Mouse (Mus musculus) gastrocnemius, adult 18-20 months (tissue): Measurements from ENCODE around the gene Smad9. TPM values are rescaled to one million over a fixed set of nuclear protein-coding genes. Genes with fewer than 3 reads are reported as not detected.

ENCODE experiments used
- DNase-seq: peaks from one replicate; pipeline ENCODE4 v3.0.0; 2021; ENCODE audit warnings: low spot score
- long read RNA-seq, 2 experiments: library from polyadenylated mRNA; stranded (forward); transcript quantifications; one replicate each; pipeline ENCODE4 v2.0.0; 2021
- total RNA-seq, 2 experiments: library from RNA; stranded (reverse); gene quantifications; 2 replicates each; pipeline ENCODE4 v1.2.3; 2021

The Smad9 gene
- total RNA-seq: under 1 TPM; 0.18 to 0.28 TPM
- long read RNA-seq, experiment 1, full-length matches to known transcripts: 1 of 1 reads
- long read RNA-seq, experiment 1, partial matches to known transcripts: 0 of 1 reads
- long read RNA-seq, experiment 1, other reads (novel, unspliced or antisense): 0 of 1 reads
- long read RNA-seq, experiment 2: 0 reads

- DNase-seq: peak; percentile 23
Measured at GRCm38 (mm10) chr3:54755145-54756041, at the start of gene Smad9. Smad9 (plus strand) TSS chr3:54755582.

DNA sequence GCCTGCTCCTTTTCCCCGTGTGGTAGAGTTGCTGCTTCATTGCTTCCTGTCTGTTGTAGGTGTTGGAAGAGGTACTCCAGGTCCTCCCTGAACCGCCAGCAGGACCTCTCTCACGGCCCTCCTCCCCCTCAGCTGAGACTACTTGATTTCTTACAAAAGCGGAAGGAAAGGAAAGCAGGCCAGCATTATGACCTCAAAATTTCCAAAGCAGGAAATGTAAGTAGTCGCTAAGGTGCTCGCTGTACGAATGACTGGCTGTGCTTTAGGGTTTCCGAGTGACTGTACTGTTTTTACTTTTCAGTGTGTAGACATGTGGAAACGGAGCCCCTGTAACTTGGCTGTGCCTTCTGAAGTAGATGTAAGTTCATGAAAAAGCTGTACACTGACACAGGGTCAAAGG is 46.4 kb upstream of the Smad9 start:
- DNase-seq: no peak

DNA sequence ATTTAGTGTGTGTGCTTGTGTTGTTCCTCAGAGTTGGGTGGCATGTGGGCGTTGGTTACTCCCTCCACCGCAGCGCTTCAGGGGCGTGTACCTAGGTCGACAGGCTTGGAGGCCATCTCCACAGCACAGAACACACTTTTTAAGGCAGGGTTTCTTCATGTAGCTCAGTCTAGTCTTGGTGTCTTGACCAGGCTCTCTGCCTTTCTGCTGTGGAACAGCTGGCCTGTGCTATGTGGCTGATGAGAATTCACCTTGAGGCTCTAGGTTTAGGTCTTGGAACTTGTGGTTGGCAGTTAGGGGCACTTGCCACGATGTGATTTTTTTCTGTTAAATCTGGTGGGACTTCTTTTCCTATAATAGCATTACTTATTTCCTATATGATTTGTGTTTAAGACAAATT is 41.1 kb upstream of the Smad9 start, which contains the start of gene Gm21958:
Gene Gm21958 (minus strand): TSS at position 101 of the 400 bp plus-strand sequence.
- no peak for DNase-seq

DNA sequence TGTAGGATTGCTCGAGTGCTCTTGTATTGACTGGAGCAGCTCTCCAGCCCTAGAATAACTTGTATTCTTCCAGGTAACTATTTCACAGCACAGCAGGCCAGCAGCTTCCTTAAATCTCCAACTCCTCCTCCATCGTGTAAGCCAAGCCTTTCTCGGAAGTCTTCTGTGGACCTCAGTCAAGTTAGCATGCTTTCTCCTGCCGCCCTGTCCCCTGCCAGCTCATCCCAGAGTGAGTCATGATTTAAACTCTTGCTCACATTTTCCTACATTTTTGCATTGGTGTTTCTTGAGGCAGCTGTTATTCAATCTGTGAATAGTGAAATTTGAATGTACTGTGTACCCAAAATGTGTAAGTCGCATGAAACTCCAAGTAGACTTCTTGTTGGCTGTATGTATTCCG is 39.9 kb upstream of the Smad9 start:
- DNase-seq: no peak

DNA sequence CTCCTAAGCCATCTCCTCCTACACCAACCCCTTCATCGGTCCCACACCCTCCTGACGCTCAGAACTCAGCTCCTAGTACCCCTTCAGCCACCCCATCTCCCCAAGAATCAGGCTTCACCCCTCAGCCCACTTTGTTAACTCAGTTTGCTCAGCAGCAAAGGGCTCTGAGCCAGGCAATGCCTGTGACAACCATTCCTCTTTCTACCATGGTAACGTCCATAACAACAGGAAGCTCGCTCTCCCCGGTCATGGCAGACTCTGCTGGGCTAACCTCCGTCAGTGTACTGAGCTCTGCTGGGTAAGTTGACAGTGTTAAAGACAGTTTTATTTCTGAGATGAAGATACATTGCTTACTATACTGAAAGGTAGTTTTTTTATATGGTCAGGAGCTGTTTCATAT is 38.0 kb upstream of the Smad9 start:
- no peak for DNase-seq

DNA sequence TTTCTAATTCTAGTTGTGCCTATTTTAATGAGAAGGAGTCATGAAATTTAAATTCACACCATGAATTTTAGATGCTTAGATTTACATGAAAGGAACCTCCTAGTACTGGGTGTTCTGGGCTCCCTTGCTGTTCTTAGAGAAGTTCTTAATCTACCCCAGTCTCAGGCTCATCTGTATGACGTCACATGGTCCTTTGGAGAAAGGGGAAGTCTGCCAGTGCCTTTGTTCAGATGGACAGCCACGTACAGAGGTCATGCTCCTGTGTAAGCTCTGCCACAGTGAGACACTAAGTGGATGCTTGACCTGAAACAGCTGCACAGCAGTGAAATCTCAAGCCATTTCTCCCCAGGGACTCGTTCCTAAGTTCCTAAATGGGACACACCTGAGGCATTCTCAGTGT is 36.4 kb upstream of the Smad9 start:
- DNase-seq: no peak

- DNase-seq: no peak
Measured at GRCm38 (mm10) chr3:54723741-54724500, 31.5 kb upstream of the Smad9 start.

DNA sequence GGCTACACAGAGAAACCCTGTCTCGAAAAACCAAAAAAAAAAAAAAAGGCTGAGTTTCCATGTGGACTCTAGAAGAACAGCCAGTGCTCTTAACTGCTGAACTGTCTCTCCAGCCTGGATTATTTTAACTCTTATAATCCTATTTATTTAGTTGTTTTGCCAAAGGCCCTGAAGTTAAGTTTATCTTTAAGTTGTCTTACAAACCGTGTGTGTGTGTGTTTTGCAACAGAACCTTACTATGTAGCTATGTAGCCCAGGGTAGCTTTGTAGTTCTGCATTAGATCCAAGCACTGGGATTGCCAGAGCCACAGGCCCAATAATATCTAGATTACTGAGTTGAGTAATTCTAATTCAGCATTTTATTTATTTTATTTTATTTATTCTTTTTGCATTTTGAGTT is 30.0 kb upstream of the Smad9 start:
- DNase-seq: no peak

- no peak for DNase-seq
Measured at GRCm38 (mm10) chr3:54727588-54727987, 27.8 kb upstream of the Smad9 start.

DNA sequence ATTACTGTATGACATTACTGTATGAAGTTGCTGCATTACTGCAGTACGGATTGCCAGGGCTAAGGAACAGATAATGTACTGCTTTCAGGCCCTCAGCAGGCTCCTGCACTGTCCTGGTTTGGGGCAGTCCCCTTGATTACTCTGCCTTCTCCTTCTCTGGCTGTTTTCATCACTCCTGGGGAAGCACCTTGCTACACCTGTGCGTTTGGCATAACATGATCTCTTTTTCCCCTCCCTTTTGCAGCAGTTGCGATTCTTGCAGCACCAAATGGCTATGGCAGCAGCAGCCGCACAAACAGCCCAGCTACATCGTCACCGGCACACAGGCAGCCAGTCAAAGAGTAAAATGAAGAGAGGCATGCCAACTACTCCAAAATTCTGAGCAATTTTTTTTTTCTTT is 27.3 kb upstream of the Smad9 start:
- DNase-seq: no peak

DNA sequence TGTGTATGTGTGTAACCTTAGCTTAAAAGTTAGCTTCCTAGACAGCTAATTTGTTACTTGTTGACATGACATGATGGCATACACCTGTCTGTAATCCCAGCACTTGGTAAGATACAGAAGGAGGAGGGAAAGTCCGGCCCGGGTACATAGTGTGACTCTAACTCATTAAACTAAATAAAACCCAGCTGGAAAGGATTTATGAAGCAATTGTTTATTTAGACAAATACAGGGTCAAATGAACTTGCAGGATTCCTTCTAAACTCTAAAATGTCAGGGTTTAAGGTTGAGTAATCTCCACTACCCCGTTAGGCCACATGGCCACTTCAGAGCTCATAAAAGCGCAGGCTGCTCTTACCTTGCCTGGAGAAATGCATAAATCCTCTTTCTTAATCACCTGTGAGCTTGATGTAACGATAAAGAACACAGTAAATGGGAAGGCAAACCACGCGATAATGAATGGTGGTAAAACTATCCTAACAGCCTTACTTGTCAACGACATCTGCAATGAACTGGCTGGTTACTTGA is 23.7 kb upstream of the Smad9 start:
- DNase-seq: no peak

- no peak for DNase-seq
Measured at GRCm38 (mm10) chr3:54732371-54732770, 23.0 kb upstream of the Smad9 start.

- DNase-seq: peak; percentile 85
Measured at GRCm38 (mm10) chr3:54734411-54735246, 20.8 kb upstream of the Smad9 start.

DNA sequence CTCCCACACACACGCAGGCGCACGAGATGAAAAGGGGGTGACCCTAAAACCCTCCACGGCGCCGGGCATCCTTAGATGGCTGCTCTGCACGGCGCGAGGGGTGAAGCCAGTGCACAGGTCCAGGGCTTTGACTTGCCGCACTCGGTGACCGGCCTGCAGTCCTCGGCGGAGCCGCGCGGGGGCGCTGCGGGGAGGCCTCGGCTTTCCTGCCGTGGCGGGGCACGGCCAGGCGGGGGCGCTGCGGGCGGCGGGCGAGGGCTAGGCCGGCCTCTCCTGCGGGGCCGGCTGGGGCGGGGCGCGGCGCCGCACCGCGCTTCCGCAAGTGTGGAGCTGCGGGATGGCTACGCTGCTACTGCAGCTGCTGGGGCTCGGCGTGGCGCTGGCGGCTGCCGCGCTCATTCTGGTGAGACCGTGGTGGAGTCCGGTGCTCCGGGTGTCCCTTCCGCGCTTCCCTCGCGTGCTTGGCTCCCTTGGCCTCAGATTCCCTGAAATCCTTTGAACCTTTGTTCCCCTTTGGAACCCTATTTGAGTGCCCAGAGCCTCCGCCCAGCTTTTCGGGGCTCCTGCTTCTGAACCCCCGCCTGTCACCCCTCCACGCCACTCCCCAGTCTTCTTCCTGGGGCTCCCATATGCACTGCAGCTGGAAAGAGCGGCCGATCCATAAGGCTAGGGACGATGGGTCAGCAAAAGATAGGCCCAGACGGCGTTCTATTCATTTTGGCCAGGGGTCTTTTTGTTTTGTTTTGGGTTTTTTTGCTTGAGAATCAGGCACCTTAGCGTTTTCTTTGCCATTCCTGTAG is 19.9 kb upstream of the Smad9 start, which contains the start of the genes Exosc8 and Alg5:
Gene Exosc8 (minus strand): TSS at position 147 of the 800 bp plus-strand sequence.
Gene Alg5 (plus strand): TSS at position 293 of the 800 bp plus-strand sequence.
- peak; percentile 90 for DNase-seq

GRCm38 (mm10) chr3:54736101-54736927 is 19.1 kb upstream of the Smad9 start:
- DNase-seq: no peak

GRCm38 (mm10) chr3:54737317-54737716 is 18.1 kb upstream of the Smad9 start:
- no peak for DNase-seq

DNA sequence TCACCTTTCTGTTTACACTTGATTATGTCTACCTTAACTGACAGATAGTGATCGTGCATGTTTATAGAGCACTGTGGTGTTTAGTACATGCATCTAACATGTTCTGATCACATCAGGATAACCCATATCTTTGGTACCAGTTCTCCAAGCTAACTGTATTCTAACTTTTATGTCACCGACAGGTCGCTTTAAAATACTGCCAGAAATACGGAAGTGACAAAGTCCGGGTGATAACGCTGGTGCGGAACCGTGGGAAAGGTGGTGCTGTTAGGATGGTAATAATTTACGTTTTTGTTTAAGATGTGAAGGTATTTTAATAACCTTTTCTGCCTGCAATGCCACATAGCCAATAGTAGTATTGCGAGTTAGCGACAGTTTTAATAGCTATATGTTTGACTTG is 13.4 kb upstream of the Smad9 start:
- no peak for DNase-seq

GRCm38 (mm10) chr3:54745799-54746198 is 9.6 kb upstream of the Smad9 start:
- DNase-seq: no peak

DNA sequence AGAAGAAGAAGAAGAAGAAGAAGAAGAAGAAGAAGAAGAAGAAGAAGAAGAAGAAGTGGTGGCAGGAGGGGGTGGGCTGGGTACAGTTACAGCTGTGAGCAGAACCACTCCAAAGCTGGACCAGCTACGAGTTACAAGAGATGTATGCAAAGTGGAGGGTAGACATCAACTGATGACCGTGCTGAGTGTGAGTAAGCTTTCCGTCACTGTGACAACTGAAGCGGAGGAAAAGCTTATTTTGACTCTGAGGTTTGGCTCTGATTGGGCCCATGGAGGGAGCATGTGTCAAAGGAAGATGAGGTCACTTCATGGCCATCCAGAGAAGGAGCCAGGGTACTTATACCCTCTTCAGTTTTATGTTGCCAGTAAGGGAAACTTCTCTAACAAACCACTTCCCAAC is 2.0 kb upstream of the Smad9 start:
- no peak for DNase-seq
